Mouse (Mus musculus): ENCODE results near the gene 1810010H24Rik. TPM values are rescaled to one million over a fixed set of nuclear protein-coding genes. Genes with fewer than 3 reads are reported as not detected.

1810010H24Rik gene
- polyA plus RNA-seq, 1 experiment from 2014 or later, result 7.8 TPM

- Histone ChIP-seq H3K9ac (peak overlapping the region; percentile 83), H3K36me3 (replicated peaks; ENCODE audit: control insufficient read depth, insufficient read depth) (peaks cover 37% of the 10 kb centered on the region), H3K4me1 (replicated peaks; ENCODE audit: control insufficient read depth, insufficient read depth, low read length) (peaks cover 12% of the 10 kb centered on the region; the same call in 1 of the 2 replicates), H3K27ac (peak overlapping the region; percentile 76; the same call in 1 of the 2 replicates), H3K27me3 (ENCODE audit: control insufficient read depth, insufficient read depth, low read length) (no peaks in the 10 kb centered on the region), H3K4me3 (replicated peaks; ENCODE audit: low read length) (peak overlapping the region; percentile 85), H3K4me2 (replicated peaks) (peak overlapping the region; percentile 82), H3K9me3 (ENCODE audit: control insufficient read depth, low read length) (no peaks in the 10 kb centered on the region)
- DNase-seq (ENCODE audit: low spot score), result no peak
- ATAC-seq (ENCODE audit: low FRiP score), result no peak
- WGBS, result 11% methylated on average over 5 of the region's 5 CpGs
These were observed 27.5 kb upstream of the 1810010H24Rik start for GRCm38 (mm10) chr11:106997976-106998375.

DNA sequence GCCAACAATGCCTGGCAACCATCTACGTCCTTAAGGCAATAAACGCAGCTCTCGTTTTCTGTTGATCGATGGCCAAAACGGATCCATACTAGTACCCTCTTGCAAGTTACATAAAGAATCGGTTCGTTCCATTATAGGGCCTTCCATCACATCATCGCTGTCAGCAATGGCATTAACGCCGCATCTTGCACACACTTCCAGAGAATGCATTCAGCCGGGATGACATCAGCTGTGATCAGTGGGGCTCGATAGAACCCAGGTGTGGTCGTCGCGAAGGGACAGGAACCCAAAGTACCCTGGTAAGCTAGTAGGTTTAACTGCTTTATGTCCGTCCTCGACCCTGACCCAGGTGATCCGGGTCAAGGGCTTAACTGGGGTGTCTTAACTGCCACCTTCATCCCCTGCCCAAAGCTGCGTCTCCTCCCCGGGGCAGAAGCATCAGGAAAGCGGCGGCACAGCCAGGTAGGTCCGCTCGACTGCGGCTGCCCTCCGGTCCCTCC lies 26.8 kb upstream of the 1810010H24Rik start:
- Histone ChIP-seq H3K36me3 (replicated peaks; ENCODE audit: control insufficient read depth, insufficient read depth) (peaks cover 31% of the 10 kb centered on the region), H3K27ac (peak overlapping the region; percentile 76), H3K4me2 (replicated peaks) (peak overlapping the region; percentile 82), H3K4me3 (replicated peaks; ENCODE audit: low read length) (peak overlapping the region; percentile 85), H3K4me1 (replicated peaks; ENCODE audit: control insufficient read depth, insufficient read depth, low read length) (peaks cover 12% of the 10 kb centered on the region; the same call in 1 of the 2 replicates), H3K9ac (peak overlapping the region; percentile 83), H3K9me3 (ENCODE audit: control insufficient read depth, low read length) (no peaks in the 10 kb centered on the region), H3K27me3 (ENCODE audit: control insufficient read depth, insufficient read depth, low read length) (no peaks in the 10 kb centered on the region)
- ATAC-seq (ENCODE audit: low FRiP score) (peak; percentile 28), DNase-seq (ENCODE audit: low spot score) (peak; percentile 56)
- WGBS, result under 1% methylated on average over 26 of the region's 26 CpGs

DNA sequence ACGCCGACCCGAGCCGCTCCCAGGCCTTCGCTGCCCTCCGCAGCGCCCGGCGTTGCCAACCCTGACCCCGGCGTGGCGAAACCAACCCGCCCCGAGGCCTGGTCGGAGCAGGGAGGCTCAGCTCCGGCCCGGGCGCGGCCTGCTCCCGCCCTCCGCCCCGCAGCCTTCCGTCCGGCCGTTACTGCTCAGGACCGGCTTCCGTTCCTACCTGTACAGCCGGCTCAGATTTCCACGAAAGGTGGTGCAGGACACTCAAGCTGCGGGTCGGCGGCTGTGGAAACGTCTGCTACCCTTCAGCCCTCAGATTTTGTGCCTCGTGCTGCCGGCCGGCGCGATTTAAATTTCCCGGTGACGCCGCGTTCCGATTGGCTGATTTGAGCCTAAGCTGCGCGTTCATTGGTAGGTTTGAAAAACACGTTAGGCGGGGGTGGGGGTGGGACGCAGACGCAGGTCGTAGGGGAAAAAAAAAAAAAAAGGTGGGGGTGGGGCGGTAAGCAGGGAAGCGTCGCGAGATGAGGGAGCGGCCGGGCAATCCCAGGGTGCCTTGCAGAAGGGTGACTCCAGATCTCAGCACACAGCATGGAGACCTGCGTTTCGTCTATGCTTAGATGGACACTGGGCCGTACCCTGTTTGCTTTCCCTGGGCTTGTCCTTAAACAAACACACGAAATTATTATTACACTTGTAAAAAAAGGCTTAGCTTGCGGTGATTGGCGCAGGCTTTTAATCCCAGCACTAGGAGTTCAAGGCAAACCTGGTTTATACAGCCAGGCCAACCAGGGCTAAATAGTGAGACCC lies 26.1 kb upstream of the 1810010H24Rik start, which contains the start of gene Kpna2:
TSS of gene Kpna2 (minus strand) at position 391 of the 798 bp plus-strand sequence.
- Histone ChIP-seq H3K9me3 (ENCODE audit: control insufficient read depth, low read length) (no peaks in the 10 kb centered on the region), H3K4me3 (replicated peaks; ENCODE audit: low read length) (peak within 1 kb of the TSS; percentile 85), H3K4me1 (replicated peaks; ENCODE audit: control insufficient read depth, insufficient read depth, low read length) (peaks cover 12% of the 10 kb centered on the region; the same call in 1 of the 2 replicates), H3K27ac (peak within 1 kb of the TSS; percentile 92), H3K27me3 (ENCODE audit: control insufficient read depth, insufficient read depth, low read length) (no peaks in the 10 kb centered on the region), H3K9ac (peak within 1 kb of the TSS; percentile 83), H3K4me2 (replicated peaks) (peak within 1 kb of the TSS; percentile 82), H3K36me3 (replicated peaks; ENCODE audit: control insufficient read depth, insufficient read depth) (peaks cover 25% of the 10 kb centered on the region)
- under 1% methylated on average over 61 of the region's 62 CpGs for WGBS
- peak; percentile 95 for ATAC-seq (ENCODE audit: low FRiP score)
- peak; percentile 94 for DNase-seq (ENCODE audit: low spot score)

GRCm38 (mm10) chr11:106999949-107000513 lies 25.4 kb upstream of the 1810010H24Rik start:
- H3K4me3 ChIP-seq (replicated peaks; ENCODE audit: low read length), result peak overlapping the region; percentile 85
- H3K27me3 ChIP-seq (ENCODE audit: control insufficient read depth, insufficient read depth, low read length), result no peaks in the 10 kb centered on the region
- H3K9ac ChIP-seq, result peak overlapping the region; percentile 78
- peak overlapping the region; percentile 92 for H3K27ac ChIP-seq
- peak overlapping the region; percentile 70 for H3K4me2 ChIP-seq (replicated peaks)
- DNase-seq (ENCODE audit: low spot score), result no peak
- no peaks in the 10 kb centered on the region for H3K9me3 ChIP-seq (ENCODE audit: control insufficient read depth, low read length)
- peaks cover 12% of the 10 kb centered on the region; the same call in 1 of the 2 replicates for H3K4me1 ChIP-seq (replicated peaks; ENCODE audit: control insufficient read depth, insufficient read depth, low read length)
- WGBS, result 85% methylated on average over 9 of the region's 9 CpGs
- no peak for ATAC-seq (ENCODE audit: low FRiP score)
- peaks cover 19% of the 10 kb centered on the region for H3K36me3 ChIP-seq (replicated peaks; ENCODE audit: control insufficient read depth, insufficient read depth)

GRCm38 (mm10) chr11:107001760-107002675 lies 23.5 kb upstream of the 1810010H24Rik start:
- WGBS, result 44% methylated on average over 7 of the region's 8 CpGs
- Histone ChIP-seq H3K27ac (0 out of 2 replicates have a peak overlapping the region, but pooled peaks have one; percentile 14), H3K9me3 (ENCODE audit: control insufficient read depth, low read length) (no peaks in the 10 kb centered on the region), H3K4me3 (replicated peaks; ENCODE audit: low read length) (no peak overlapping the region), H3K36me3 (replicated peaks; ENCODE audit: control insufficient read depth, insufficient read depth) (no peaks in the 10 kb centered on the region), H3K27me3 (ENCODE audit: control insufficient read depth, insufficient read depth, low read length) (no peaks in the 10 kb centered on the region), H3K4me1 (replicated peaks; ENCODE audit: control insufficient read depth, insufficient read depth, low read length) (peaks cover 12% of the 10 kb centered on the region; the same call in 1 of the 2 replicates), H3K9ac (no peak overlapping the region), H3K4me2 (replicated peaks) (no peak overlapping the region)
- no peak for ATAC-seq (ENCODE audit: low FRiP score)
- DNase-seq (ENCODE audit: low spot score), result no peak

- Histone ChIP-seq H3K27ac (no peak overlapping the region), H3K9ac (no peak overlapping the region), H3K9me3 (ENCODE audit: control insufficient read depth, low read length) (no peaks in the 10 kb centered on the region), H3K27me3 (ENCODE audit: control insufficient read depth, insufficient read depth, low read length) (no peaks in the 10 kb centered on the region), H3K4me3 (replicated peaks; ENCODE audit: low read length) (no peak overlapping the region), H3K4me2 (replicated peaks) (no peak overlapping the region), H3K4me1 (replicated peaks; ENCODE audit: control insufficient read depth, insufficient read depth, low read length) (no peaks in the 10 kb centered on the region; the same call in 1 of the 2 replicates), H3K36me3 (replicated peaks; ENCODE audit: control insufficient read depth, insufficient read depth) (no peaks in the 10 kb centered on the region)
- WGBS, result 93% methylated on average over 1 of the region's 1 CpGs
- no peak for ATAC-seq (ENCODE audit: low FRiP score)
- DNase-seq (ENCODE audit: low spot score), result no peak
These were observed 19.9 kb upstream of the 1810010H24Rik start for GRCm38 (mm10) chr11:107005538-107005937.

DNA sequence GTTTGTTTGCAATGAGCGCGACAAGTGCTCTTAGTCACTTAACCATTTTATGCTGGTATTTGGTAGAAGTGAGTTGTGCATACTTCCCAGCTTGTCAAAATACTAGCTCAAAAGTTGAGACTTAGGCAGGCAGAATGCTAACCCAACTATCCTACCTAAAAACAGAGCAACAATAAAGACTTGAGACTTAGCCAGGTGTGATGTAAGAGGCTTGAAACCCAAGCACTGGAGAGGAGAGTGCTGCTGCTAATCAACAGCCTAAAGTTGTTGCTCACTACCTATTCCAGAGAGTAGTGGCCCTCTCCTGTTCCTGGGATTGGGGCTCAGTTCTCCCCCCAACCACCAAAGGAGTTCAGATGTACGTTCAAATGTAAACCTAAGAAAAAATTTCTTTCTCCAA lies 15.0 kb upstream of the 1810010H24Rik start:
- WGBS, result 95% methylated on average over 3 of the region's 3 CpGs
- Histone ChIP-seq H3K9ac (no peak overlapping the region), H3K27ac (no peak overlapping the region), H3K4me2 (replicated peaks) (no peak overlapping the region), H3K27me3 (ENCODE audit: control insufficient read depth, insufficient read depth, low read length) (no peaks in the 10 kb centered on the region), H3K4me3 (replicated peaks; ENCODE audit: low read length) (no peak overlapping the region), H3K9me3 (ENCODE audit: control insufficient read depth, low read length) (no peaks in the 10 kb centered on the region), H3K36me3 (replicated peaks; ENCODE audit: control insufficient read depth, insufficient read depth) (no peaks in the 10 kb centered on the region), H3K4me1 (replicated peaks; ENCODE audit: control insufficient read depth, insufficient read depth, low read length) (peaks cover 6% of the 10 kb centered on the region)
- DNase-seq (ENCODE audit: low spot score) (no peak), ATAC-seq (ENCODE audit: low FRiP score) (no peak)

GRCm38 (mm10) chr11:107011171-107011570 lies 14.3 kb upstream of the 1810010H24Rik start:
- H3K9me3 ChIP-seq (ENCODE audit: control insufficient read depth, low read length), result no peaks in the 10 kb centered on the region
- ATAC-seq (ENCODE audit: low FRiP score) (no peak), DNase-seq (ENCODE audit: low spot score) (no peak)
- H3K9ac ChIP-seq, result peak overlapping the region; percentile 75; the same call in 1 of the 2 replicates
- peaks cover 6% of the 10 kb centered on the region for H3K4me1 ChIP-seq (replicated peaks; ENCODE audit: control insufficient read depth, insufficient read depth, low read length)
- H3K4me2 ChIP-seq (replicated peaks), result peak overlapping the region; percentile 59; the same call in 1 of the 2 replicates
- no peaks in the 10 kb centered on the region for H3K36me3 ChIP-seq (replicated peaks; ENCODE audit: control insufficient read depth, insufficient read depth)
- H3K27me3 ChIP-seq (ENCODE audit: control insufficient read depth, insufficient read depth, low read length), result no peaks in the 10 kb centered on the region
- 79% methylated on average over 7 of the region's 7 CpGs for WGBS
- H3K27ac ChIP-seq, result no peak overlapping the region
- no peak overlapping the region for H3K4me3 ChIP-seq (replicated peaks; ENCODE audit: low read length)
